Mouse (Mus musculus): Measurements from ENCODE around the gene B9d1.
A peak's percentile ranks its signal among the peaks of the same experiment; 100 is the strongest.

Gene B9d1

DNA sequence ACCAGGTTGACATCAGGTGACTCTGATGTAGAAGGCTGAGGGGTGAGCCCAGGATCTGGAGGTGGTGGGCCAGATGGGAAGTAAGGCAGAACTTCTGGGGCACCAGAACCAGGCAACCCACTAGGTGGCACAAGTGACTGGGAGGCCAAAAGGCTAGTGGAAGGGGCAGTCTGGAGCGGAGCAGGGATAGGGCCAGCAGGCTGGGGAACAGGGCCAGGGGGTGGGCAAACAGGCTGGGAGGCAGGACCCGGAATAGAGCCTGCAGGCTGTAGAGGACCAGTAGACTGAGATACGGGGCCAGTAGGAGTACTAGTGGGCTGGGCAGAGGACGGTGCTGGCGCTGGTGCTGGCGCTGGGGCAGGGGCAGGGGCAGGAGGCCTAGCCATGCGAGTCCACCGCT lies 15.1 kb upstream of the B9d1 start:
- no peak for DNase-seq

DNA sequence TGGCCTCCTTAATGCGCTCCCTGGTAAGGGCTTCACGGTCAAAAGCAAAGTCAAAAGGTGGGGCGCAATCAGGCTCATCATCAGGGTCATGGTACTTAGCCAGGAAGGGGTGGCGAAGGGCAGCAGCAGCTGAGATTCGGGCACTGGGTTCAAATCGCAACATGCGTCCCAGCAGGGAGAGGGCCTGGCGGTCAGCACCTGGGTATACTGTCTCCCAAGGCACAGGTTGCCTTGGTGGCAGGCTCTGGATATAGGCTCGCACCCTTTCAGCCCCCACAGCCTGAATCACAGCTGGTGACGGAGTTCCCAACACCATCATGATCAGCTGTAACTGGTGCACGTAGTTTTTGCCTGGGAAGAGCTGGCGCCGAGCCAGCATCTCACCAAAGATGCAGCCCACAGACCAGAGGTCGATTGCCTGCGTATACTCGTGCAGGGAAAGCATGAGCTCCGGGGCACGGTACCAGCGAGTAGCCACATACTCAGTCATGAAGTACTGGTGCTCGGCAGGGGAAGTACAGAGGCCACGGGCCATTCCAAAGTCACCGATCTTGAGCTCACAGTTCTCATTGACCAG lies 13.9 kb upstream of the B9d1 start:
- DNase-seq: no peak

GRCm38 (mm10) chr11:61492749-61493401 lies 12.1 kb upstream of the B9d1 start:
- no peak for DNase-seq

DNA sequence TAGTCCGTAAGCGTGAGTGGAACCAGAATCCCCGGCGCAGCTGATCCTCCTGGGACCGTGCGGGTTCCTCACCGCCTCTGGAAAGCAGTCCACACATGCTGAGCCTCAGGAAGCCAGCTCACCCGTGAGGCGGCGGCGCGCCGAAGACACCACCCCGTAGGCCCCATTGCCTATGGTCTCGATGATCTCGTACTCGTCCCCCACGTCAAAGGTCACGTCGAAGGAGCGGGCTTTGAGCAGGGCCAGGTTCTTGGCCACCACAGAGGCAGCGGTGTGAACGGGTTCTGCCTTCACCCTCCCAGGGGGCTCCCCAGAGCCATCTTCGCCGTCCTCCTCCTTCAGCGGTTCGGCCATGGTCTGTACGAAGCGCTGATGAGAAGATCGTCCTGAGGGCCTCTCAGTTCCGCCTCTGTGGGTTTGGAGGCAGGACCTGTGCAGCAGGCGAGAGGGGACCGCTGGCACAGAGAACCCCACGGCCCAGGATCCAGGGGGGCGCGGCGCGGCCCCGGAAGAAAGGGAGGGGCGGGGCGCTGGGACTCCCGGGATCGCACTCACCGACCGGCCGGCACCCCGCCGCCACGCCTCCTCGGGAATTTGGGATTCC lies 11.3 kb upstream of the B9d1 start:
- peak; percentile 35 for DNase-seq

GRCm38 (mm10) chr11:61494129-61494997 lies 10.6 kb upstream of the B9d1 start, which contains the start of gene Mapk7:
TSS of gene Mapk7 (minus strand) at chr11:61494406.
- peak; percentile 100 for DNase-seq

- DNase-seq: no peak
Measured at GRCm38 (mm10) chr11:61495528-61495927, 9.4 kb upstream of the B9d1 start.

DNA sequence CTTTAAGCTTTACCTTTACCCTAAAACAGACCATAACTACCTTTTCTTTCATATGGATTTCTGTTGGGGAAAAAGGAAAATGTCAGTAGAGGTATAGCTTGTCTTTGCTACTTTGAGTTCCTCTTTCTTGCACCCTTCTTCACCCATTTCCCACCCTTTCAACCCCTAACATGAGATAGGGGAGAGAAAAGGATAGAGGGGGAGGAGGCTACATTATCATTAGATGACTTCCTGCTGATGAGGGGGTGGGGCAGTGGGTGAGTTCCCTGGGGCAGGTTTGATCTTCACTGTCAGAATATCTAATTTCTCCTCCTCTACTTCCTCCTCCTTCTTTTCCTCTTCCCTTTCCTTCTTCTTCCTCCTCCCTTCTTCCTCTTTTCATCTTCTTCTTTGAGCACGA lies 7.5 kb upstream of the B9d1 start:
- no peak for DNase-seq

DNA sequence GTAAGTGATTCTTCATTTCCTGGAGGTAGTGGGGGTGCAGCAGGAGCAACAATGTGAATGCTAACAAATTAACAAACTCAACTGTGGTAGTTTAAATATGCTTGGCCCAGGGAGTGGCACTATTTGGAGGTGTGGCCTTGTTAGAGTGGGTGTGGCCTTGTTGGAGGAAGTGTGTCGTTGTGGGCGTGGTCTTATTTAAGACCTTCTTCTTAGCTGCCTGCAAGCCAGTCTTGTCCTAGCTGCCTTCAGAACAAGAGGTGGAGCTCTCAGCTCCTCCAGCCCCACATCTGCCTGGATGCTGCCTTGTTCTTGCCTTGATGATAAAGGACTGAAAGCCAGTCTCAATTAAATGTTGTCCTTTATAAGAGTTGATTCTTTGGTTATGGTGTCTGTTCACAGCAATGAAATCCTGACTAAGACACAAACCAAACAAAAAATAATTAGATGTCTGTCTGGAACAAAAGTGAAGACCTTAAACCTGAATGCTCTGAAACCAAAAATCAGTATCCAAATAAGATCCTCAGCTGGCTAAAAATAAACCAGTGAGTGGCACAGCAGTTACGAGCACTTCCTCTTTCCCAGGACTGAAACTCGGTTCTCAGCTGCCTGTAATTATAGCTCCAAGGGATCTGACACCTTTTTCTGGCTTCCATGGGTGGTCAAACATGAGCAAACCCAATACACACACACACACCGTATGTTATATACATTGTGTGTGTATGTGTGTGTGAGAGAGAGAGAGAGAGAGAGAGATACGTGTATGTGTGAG lies 6.0 kb upstream of the B9d1 start:
- no peak for DNase-seq

DNA sequence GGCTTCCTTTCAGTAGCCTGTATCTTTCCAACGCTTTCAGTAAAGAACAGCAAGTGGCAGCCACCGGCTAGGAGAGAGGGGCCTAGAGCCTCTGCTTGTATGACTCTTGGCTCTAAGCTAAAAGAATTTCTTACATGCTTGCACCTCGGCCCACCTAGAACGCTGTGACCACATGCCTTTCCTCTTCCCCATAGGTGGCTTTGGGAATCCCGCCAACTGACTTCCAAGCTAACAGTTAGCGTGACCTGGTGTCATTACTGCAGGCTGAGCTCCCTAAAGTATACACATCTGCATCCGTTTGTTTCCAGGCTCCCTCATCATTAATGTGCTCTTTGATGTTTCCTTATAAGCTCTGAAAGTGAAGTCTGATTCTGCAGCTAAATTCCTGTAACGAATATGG lies 1.0 kb upstream of the B9d1 start:
- DNase-seq: peak; percentile 33

- peak; percentile 44 for DNase-seq
Measured at GRCm38 (mm10) chr11:61514953-61515352, 10.0 kb downstream of the B9d1 start.

GRCm38 (mm10) chr11:61517971-61518370 lies 13.0 kb downstream of the B9d1 start:
- DNase-seq: no peak

- DNase-seq: no peak
Measured at GRCm38 (mm10) chr11:61518871-61519270, 13.9 kb downstream of the B9d1 start.

DNA sequence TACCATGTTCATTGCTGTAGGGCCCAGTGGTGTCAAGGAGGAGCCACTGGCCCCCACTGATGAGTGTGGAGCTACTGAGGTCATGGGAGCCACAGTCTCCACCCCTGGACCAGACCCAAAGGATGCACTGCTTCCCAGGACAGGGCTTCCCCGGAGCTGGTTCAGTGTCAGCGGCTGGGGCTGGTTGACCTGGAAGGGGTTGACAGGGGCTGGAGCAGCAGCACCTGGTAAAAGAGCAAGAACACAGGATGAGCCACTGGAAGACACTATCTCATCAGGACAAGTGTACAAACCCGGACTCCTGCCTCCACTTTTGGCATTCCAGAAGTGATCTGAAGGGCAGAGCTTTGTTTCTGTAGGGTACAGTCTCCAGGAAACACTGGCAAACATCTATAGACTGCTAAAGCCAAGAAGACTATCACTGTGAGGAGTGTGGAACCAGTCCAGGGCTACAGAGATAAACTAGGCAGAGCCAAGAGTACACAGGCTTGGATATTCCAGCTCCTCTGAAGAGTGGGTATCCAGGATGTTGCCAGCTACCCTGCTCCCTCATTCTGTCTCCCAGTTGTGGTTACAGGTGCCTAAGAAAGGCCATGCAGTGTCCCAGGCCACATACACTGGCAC lies 14.7 kb downstream of the B9d1 start:
- DNase-seq: no peak

DNA sequence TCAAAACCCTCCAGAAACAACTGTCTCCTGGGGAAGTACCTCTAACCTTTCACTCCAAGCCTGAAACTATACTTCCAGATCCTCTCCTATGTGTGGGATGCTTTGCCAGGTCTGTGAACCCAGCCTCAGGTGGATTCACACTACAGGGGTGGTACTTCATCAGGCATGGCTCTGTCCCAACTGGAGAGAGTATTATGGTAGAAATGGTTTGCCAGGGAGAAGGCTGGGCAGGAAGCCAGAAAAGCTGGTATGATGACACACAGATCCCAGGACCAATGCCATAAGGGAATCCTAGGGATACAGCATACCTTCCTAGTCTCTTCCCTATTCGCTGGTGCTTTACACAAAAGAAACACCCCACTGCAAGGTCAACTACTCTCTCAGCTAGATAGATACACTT lies 21.9 kb downstream of the B9d1 start:
- no peak for DNase-seq

DNA sequence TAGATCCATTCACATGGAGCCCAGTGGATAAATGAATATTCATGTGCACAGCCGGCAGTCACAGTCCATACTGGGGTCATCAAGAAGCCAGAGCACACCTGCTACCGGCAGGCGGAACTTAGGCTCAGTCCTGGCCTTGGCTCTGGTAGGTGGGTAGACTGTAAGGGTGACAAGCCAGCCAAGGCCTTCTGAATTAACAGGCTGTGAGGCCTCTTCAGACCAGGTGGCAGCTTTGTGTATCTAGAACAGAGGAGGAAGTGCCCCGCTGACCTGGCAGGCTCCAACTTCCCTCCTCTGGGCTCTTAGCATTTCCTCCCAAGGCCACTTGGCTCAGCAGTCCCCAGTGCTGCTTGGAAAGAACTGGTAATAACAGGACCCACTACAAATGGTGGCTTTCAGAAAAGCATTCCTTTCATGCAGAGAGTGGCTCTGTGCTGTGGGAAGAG lies 24.3 kb downstream of the B9d1 start:
- DNase-seq: no peak

- DNase-seq: no peak
Measured at GRCm38 (mm10) chr11:61532820-61533219, 27.9 kb downstream of the B9d1 start.

GRCm38 (mm10) chr11:61533571-61533970 lies 28.6 kb downstream of the B9d1 start:
- DNase-seq: no peak

GRCm38 (mm10) chr11:61535530-61535929 lies 30.6 kb downstream of the B9d1 start:
- DNase-seq: no peak

DNA sequence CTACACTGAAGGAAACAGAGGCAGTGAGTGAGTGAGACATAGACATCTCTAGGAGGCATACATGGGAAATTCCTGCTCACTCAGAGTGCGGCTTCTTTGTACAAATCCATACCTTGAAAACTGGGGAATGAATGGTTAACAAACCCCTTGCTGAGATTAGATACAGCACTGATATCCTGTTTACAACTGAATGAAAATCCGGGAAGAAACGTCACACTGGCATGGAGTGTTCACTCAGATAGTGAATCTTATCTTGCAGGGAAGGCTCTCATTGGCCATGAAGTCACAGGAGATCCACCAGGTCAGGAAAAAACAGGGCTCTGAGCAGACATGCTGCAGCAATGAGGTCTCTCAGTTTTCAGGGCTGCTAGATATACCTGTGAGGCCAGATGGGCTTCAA lies 32.0 kb downstream of the B9d1 start:
- no peak for DNase-seq

DNA sequence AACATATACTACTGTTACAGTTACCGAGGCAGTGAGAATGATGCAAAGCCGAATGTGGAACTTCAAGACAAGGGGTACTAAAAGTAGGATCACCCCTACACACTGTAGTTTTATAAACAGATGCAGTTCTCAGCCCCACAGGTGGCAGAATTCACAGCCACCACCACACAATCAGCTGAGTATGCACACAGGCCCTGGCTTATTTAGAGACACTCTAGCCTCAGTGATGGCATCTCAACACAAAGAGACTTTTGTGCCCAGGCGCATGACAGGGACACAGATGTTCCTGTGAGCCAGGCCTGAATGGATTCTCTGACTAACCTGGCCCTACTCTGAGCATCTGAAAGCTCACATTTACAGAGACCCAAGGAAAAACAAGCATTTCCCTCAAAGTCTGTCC lies 32.4 kb downstream of the B9d1 start:
- DNase-seq: no peak

DNA sequence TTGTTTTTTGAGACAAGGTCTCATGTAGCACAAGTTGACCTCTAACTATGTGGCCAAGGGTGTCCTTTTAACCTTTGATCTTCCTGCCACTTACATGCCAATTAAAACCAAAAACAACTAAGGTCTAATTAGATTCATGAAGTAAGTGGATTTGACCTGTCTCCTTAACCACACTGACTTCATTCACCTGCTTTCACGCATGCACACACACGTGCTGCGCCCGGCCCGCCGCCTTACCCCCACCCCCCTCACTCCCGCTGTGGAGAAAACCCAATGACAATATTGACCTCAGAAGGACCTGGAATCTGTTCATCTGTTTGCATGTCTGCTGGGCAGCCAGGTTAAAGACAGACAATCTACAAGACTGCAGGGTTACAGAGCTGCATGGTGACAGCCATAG lies 35.7 kb downstream of the B9d1 start:
- DNase-seq: no peak

GRCm38 (mm10) chr11:61541106-61541505 lies 36.2 kb downstream of the B9d1 start:
- no peak for DNase-seq

Measured in right cerebral cortex, postnatal 4 days (tissue).